Mouse (Mus musculus) kidney, adult 2 months (tissue): ENCODE results near the gene Gpc1. TPM values are rescaled to one million over a fixed set of nuclear protein-coding genes. Genes with fewer than 3 reads are reported as not detected.

Experiments used
- DNase-seq: peaks from one replicate; pipeline ENCODE4 v3.0.0; 2021
- H3K27ac ChIP-seq: fragments of 200-500 bp; 2 replicates; pipeline ENCODE4 v1.5.1; 2012; ENCODE audit warnings: low read depth, low read length, control low read depth, inconsistent platforms; ENCODE audit not compliant: insufficient read depth
- H3K27me3 ChIP-seq: fragments of 200-500 bp; replicated peaks from 2 replicates; pipeline ENCODE4 v1.6.1; 2012; ENCODE audit warnings: mild to moderate bottlenecking, moderate library complexity, low read length, inconsistent platforms; ENCODE audit not compliant: control insufficient read depth, insufficient read depth
- H3K36me3 ChIP-seq: fragments of 200-500 bp; 2 replicates; pipeline ENCODE4 v1.6.1; 2012; ENCODE audit warnings: mild to moderate bottlenecking, moderate library complexity, low read length, inconsistent platforms; ENCODE audit not compliant: control insufficient read depth, insufficient read depth
- H3K4me1 ChIP-seq: fragments of 200-500 bp; 2 replicates; pipeline ENCODE4 v1.6.1; 2011; ENCODE audit warnings: low read length; ENCODE audit not compliant: control insufficient read depth, insufficient read depth
- H3K4me3 ChIP-seq: fragments of 200-500 bp; 2 replicates; pipeline ENCODE4 v1.5.1; 2011; ENCODE audit warnings: mild to moderate bottlenecking, low read depth, low read length, control low read depth; ENCODE audit not compliant: insufficient read depth
- CTCF ChIP-seq: fragments of 200-500 bp; conservative IDR thresholded peaks from 2 replicates; pipeline ENCODE4 v1.5.1; 2011; ENCODE audit warnings: low read depth, mild to moderate bottlenecking, control low read depth, low read length, moderate library complexity, mixed read lengths; ENCODE audit not compliant: insufficient read depth, insufficient read length
- POLR2A ChIP-seq: fragments of 200-500 bp; IDR thresholded peaks from one replicate; pipeline ENCODE4 v1.6.1; 2011; ENCODE audit warnings: low read depth, low read length, control low read depth
- WGBS: fragments of 180-500 bp; shearing (Covaris S2); methylation state at CpG from one replicate; pipeline ENCODE4 v1.1.7; 2018; 5-methylcytosine and 5-hydroxymethylcytosine counted together
- polyA plus RNA-seq: library from polyadenylated mRNA; depleted of rRNA; stranded (reverse); fragments of >200 nt; gene quantifications from 2 replicates; pipeline ENCODE4 v1.2.3, GENCODE M21; 2012; rRNA removed

Gene Gpc1
- 21.8 and 24.0 TPM in 2 replicates for polyA plus RNA-seq

DNA sequence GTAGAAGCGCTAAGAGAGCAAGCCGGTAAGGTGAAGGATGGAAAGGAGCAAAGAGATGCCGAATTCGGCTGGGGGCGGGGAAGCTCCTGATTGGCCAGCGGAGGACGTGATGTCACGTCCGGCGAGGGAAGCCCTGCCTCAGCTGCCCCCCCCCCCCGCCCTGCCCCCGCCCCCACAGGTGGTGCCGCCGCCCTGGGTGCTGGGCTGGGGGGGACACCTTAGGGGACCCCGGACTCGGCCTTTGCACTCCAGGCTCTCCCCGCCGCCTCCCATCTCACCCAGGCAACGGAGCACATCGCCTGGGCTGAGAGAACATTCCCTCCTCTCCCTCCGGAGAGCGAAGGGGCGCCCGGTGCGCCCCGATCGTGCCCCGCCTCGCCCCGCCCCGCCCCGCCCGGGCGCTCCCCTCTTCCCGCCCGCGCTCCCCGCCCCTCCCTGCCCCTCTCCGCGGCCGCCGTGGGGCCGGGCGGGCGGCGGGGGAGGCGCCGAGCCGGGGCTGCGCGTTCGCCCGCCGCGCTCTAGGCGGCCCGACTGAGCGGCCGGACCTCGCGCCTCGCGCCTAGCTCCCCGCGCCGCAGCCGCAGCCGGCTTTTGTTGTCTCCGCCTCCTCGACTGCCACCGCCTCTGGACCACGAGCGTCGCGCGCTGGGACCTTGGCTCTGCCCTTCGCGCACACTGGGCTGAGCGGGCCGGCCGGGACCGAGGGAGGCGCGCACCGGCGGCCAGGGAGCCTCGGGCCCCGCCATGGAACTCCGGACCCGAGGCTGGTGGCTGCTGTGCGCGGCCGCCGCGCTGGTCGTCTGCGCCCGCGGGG lies at the start of gene Gpc1:
Gene Gpc1, plus strand, starts transcription at position 458 of the 814 bp plus-strand sequence.
- 1% methylated on average over 67 of the region's 99 CpGs for WGBS
- no peak for TF ChIP-seq CTCF
- no peak for TF ChIP-seq POLR2A
- no peaks in the 10 kb centered on the region for H3K27me3 ChIP-seq
- H3K4me1 ChIP-seq = no peaks in the 10 kb centered on the region
- DNase-seq = peak; percentile 82
- H3K4me3 ChIP-seq = peak within 1 kb of the TSS; percentile 69
- H3K27ac ChIP-seq = peak within 1 kb of the TSS; percentile 62; the same call in 1 of the 2 replicates
- no peaks in the 10 kb centered on the region for H3K36me3 ChIP-seq

DNA sequence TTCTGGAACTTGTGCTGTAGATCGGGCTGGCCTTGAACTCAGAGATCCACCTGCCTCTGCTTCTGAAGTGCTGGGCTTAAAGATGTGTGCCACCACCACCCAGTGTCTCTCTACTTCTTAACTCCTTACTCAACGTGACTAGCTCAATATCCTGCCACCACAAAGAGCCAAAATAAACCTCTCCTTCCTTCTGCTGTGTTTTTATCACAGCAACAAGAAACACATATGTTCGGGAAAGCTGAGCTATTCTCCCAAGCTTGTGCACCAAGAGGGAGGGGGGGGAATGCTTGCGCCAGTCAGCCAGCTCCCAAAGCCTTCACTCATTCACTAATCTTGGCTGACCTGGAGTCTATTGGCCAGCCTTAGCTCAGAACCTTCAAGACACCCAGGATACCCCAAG lies 49.6 kb upstream of the Gpc1 start:
- no peak for DNase-seq
- TF ChIP-seq POLR2A (no peak), CTCF (no peak)
- Histone ChIP-seq H3K4me3 (no peak overlapping the region), H3K36me3 (no peaks in the 10 kb centered on the region), H3K4me1 (no peaks in the 10 kb centered on the region), H3K27me3 (no peaks in the 10 kb centered on the region), H3K27ac (no peak overlapping the region)
- WGBS = 74% methylated on average over 4 of the region's 4 CpGs

DNA sequence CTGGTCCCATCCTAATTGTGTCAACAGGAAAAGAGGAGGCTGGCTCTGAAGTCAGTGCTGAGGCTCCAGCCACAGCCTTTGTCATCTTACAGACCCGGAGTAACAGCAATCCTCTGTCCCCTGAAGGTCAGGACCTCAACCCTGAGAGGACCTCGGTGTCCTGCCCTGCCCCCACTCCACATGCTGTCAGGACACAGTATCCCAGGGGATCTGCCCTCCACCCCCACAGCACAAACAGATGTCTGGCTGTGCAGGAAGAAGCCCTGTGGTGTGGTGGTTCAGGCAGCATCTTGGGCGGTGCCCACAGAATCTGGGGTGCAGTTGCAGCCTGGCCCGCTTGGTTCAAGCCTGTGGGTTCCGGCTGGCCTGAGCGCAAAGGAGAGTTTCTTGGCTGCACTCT lies 48.9 kb upstream of the Gpc1 start:
- no peak for DNase-seq
- Histone ChIP-seq H3K27me3 (no peaks in the 10 kb centered on the region), H3K36me3 (no peaks in the 10 kb centered on the region), H3K4me3 (no peak overlapping the region), H3K27ac (no peak overlapping the region), H3K4me1 (no peaks in the 10 kb centered on the region)
- TF ChIP-seq POLR2A (no peak), CTCF (no peak)
- WGBS = 60% methylated on average over 6 of the region's 6 CpGs

DNA sequence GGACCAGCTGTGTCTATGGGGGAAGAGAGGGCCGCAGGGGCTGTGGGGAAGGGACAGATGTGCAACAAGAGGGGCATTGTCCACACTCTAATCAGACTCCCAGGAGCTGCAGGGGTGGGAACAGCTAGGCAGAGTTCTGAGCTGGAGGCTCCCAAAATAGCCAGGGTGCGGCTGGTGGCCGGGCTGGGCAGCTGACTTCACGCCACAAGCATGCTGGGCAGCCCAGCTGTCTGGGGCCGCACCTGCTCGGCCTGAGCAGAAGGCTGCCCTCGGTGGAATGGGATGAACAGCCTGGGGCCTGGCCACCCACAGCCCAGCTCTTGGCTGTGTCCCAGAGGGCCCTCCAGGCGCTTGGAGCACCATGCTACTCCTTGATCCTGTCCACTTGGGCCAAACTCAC lies 44.2 kb upstream of the Gpc1 start:
- Histone ChIP-seq H3K4me3 (no peak overlapping the region), H3K4me1 (no peaks in the 10 kb centered on the region), H3K27ac (no peak overlapping the region), H3K27me3 (no peaks in the 10 kb centered on the region), H3K36me3 (no peaks in the 10 kb centered on the region)
- DNase-seq = no peak
- TF ChIP-seq POLR2A (no peak), CTCF (no peak)
- WGBS = 88% methylated on average over 8 of the region's 8 CpGs

DNA sequence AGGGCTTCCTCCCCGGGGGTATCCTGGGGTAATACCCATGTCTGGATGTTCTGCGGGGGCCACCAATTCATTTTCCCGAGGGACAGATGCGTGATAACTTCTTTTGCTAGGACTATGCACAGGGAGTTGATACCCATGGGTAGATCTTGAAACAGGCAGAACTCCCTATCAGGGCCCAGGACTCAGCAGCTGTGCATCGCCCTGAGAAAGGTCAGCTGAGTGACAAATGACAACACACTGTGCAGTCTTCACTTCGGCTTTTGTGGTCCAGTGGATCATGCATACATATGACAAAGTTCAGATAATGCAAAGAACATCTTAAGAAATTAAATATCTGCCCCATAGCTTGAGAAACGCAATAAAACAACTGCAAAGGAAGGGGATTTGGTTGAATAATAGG lies 43.4 kb upstream of the Gpc1 start:
- 88% methylated on average over 7 of the region's 7 CpGs for WGBS
- no peak for DNase-seq
- Histone ChIP-seq H3K27me3 (no peaks in the 10 kb centered on the region), H3K4me3 (no peak overlapping the region), H3K4me1 (no peaks in the 10 kb centered on the region), H3K27ac (no peak overlapping the region), H3K36me3 (no peaks in the 10 kb centered on the region)
- no peak for TF ChIP-seq CTCF
- TF ChIP-seq POLR2A = no peak

- H3K36me3 ChIP-seq = no peaks in the 10 kb centered on the region
- no peaks in the 10 kb centered on the region for H3K4me1 ChIP-seq
- DNase-seq = no peak
- H3K27ac ChIP-seq = no peak overlapping the region
- H3K4me3 ChIP-seq = no peak overlapping the region
- 28% methylated on average over 7 of the region's 7 CpGs for WGBS
- no peaks in the 10 kb centered on the region for H3K27me3 ChIP-seq
- TF ChIP-seq POLR2A (no peak), CTCF (no peak)
Observed at GRCm38 (mm10) chr1:92790628-92791027, 40.8 kb upstream of the Gpc1 start.

DNA sequence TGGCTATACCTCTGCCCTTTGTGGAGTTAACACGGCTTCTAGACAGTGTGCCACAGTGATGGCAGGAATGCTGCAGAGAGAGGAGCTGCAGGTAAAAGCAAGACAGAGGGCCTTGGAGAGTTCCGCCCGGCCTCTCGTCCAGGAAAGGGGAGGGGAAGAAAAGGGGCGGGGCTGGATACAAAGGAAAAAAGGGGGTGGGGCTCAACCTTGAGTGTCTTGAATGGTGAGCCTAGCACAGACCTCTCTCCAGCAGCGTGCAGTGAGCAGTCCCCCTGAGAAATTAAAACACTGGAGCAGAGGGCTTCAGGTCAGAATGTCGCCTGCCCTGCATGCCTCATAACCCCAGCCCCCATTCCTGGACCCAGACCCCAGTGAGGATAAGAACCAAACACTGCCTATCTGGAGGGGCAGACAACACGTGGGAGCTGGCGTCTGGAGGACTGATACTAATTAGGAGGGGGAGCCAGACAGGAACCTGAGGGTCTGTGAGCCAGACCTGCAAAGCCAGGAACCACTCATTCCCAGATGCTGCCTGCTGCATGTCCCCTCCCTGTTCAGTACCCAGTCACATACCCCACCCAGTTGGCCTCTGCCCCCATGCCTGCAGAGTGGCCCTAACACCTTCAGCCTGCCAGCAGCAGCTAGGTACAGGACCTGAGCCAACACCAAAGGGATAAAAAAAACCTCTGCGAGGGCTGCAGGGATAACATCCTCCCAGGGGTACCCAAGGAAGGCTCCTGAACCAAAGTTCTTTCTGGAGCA lies 40.2 kb upstream of the Gpc1 start:
- TF ChIP-seq CTCF (no peak), POLR2A (no peak)
- H3K36me3 ChIP-seq = no peaks in the 10 kb centered on the region
- DNase-seq = no peak
- H3K4me1 ChIP-seq = no peaks in the 10 kb centered on the region
- no peak overlapping the region for H3K27ac ChIP-seq
- no peak overlapping the region for H3K4me3 ChIP-seq
- no peaks in the 10 kb centered on the region for H3K27me3 ChIP-seq
- 7% methylated on average over 10 of the region's 10 CpGs for WGBS
